Mouse (Mus musculus): ENCODE data around the gene Zfyve19.

Gene Zfyve19

DNA sequence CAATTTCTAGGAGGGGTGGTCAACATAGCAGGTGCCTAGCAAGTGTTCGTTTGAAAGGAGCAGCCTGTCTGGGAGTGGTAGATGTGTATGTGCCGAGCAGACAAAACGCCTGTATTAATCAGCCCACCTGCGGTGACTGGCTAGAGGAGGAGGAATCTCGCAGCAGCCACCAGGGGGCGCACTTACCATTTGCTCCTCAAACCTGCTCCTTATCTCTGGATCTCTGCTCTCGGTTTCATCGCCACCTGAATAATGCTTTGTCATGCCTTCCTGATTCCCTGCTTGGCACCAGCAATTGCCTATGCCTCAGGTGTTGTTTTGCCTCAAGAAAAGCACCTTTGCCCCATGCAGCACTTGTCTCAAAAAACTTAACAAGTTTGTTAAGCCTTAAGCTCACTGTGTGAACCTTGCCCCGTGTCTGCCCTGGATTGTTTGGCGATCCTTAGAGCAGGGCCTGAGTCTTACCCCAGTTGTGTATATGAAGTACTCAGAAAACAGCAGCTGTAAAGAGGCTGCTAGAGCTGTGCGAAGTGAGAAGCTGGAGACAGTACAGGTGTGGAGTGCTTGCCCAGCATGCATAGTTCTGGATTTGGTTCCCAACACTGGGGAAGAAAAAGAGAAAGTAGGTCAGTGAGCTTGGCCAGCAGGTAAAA, 42.5 kb downstream of the Zfyve19 start:
- DNase-seq (ENCODE audit: low spot score): peak; percentile 81

DNA sequence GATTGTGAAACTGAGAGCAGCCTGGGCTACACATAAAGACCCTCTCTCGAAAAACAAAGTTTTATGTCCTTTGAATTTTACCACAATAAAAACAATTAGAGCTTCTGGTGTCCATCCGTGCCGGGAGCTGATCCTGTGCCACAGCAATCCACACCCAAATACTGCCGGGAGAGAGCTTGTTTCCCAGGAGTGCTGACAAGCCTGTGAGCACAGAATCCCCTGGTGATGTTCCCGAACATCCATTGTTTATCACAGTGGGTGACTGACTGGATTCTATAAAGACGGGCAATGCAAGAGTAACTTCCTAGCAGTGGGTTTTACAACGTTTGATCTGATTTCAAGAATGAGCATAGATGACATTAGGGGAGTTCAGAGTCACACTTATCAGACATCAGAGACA, 46.6 kb downstream of the Zfyve19 start:
- no peak for DNase-seq (ENCODE audit: low spot score)

DNA sequence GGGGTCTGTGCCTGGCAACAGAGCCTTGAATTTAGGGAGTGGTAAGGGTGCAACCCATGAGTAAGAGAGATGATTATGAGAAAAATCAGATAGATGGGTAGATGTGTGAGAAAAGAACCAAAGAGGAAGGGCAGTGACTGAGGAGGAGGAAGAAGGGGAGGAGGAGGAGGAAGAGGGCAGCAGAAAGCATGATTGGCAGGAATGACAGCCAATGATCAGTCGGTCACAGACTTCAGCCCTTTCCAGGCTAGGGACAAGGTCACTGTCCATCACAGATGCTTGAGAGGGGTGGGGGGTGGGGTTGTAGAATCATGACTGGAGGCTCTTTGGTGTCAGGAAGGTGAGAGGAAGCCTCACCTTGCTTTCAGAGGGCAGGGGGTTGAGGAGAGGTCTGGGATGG, 52.1 kb downstream of the Zfyve19 start:
- no peak for DNase-seq (ENCODE audit: low spot score)

DNA sequence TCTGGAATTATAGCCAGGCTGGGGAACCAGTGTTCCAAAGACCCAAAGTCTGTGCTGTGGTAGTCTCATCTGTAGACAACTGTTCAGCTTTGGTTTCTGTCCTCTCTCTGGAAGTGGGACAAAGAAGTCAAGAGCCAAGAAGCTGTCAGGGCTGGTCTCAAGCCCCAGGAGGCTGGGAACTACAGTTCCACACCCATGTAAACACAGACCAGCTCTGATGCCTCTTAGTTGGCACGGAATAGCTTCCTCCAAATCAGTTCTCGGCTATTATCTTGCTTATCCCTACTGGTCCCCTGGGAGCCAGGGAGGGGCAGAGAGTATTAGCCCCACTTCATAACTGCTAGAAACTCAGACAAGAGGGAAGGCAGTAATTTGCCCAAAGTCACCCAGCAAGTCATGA, 52.9 kb downstream of the Zfyve19 start:
- DNase-seq (ENCODE audit: low spot score): no peak

DNA sequence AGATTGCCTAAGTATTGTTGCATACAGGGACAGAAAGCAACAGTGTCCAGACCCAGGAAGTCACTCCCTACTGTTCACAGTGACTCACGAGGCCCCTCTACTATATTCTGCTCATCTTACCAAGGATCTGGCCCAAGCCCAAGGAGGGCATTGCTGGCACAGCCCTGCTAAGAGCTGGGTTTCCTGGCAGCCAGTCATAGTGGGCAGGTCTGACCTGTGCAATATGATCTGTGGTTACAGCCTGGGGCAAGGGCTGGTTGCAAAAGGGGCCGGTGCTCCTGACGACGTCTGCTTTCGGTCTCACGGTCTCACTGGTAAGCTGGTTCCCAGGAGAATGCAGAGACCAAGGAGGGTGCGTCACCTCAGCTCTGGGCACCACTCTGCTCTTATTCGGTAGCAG, 54.6 kb downstream of the Zfyve19 start:
- no peak for DNase-seq (ENCODE audit: low spot score)

DNA sequence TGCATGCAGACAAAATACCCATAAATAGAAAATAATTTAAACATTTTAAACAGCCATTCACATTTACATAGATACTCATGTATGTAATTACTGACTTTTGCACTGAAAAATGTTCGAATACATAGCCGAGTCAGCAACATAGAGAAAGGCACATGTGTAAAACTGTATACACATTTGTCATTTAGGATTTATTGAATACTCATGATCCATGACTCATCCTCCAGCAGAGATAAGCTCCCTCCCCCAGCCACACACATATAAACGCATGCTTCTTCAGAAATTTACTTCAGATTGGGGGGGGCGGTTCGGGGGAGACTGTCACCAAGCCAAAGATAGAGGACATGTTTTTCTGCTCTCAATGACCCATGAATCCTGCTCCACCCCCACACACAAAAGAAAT, 55.4 kb downstream of the Zfyve19 start:
- no peak for DNase-seq (ENCODE audit: low spot score)
